Comparison of ENCODE assay signal across 9 mouse cellular contexts in genomic region chr5:120647814-120648491, GRCm38 (mm10). TPM values are rescaled to one million over a fixed set of nuclear protein-coding genes. Genes with fewer than 3 reads are reported as not detected.
A peak's percentile ranks its signal among the peaks of the same experiment; 100 is the strongest.
DNase-seq lines count a peak whose midpoint lies in the region; ATAC-seq and TF ChIP-seq lines count a peak whose summit lies in the region.
"Had no signal": no experiment of that assay in that cellular context is flagged by ENCODE, and none has a peak within 500 bp of the region (broad histone marks: within the 10 kb centered on the region; RNA-seq: fewer than 3 reads in every experiment).

No protein-coding gene starts in this region.

- no peaks in the 10 kb centered on the region for H3K36me3 ChIP-seq in hindbrain, embryonic 10.5 days
- H3K36me3 ChIP-seq in hindbrain, embryonic 13.5 days: no peaks in the 10 kb centered on the region
- no peaks in the 10 kb centered on the region for H3K36me3 ChIP-seq in liver, postnatal 0 days (replicated peaks; ENCODE audit: insufficient read depth, low read length)
- H3K36me3 ChIP-seq: limb, embryonic 12.5 days had no signal

- no peak for TF ChIP-seq EP300 in liver, postnatal 0 days (IDR thresholded peaks at IDR 0.05; ENCODE audit: low read depth)

- peak overlapping the region; percentile 42; the same call in 1 of the 2 replicates for H3K4me3 ChIP-seq in hindbrain, embryonic 10.5 days
- no peak overlapping the region for H3K4me3 ChIP-seq in hindbrain, embryonic 13.5 days
- H3K4me3 ChIP-seq in liver, postnatal 0 days (ENCODE audit: low read depth, low read length): no peak overlapping the region

- peak; percentile 20; the same call in 1 of the 2 replicates for TF ChIP-seq CTCF in liver, postnatal 0 days (IDR thresholded peaks at IDR 0.05; ENCODE audit: low read depth)

- 45% methylated on average over 12 of the region's 12 CpGs for WGBS in hindbrain, embryonic 10.5 days
- WGBS in hindbrain, embryonic 13.5 days: 46% methylated on average over 12 of the region's 12 CpGs
- 18% methylated on average over 12 of the region's 12 CpGs for WGBS in liver, postnatal 0 days (ENCODE audit: insufficient replicate concordance)

- no peak overlapping the region for H3K27ac ChIP-seq in hindbrain, embryonic 10.5 days
- no peak overlapping the region for H3K27ac ChIP-seq in hindbrain, embryonic 13.5 days
- H3K27ac ChIP-seq in liver, postnatal 0 days (ENCODE audit: low read depth): no peak overlapping the region
- H3K27ac ChIP-seq: limb, embryonic 12.5 days had no signal

- H3K4me2 ChIP-seq in hindbrain, embryonic 13.5 days: no peak overlapping the region
- 0 out of 2 replicates have a peak overlapping the region, but pooled peaks have one; percentile 66 for H3K4me2 ChIP-seq in liver, postnatal 0 days (ENCODE audit: low read depth, low read length)

- ATAC-seq in hindbrain, embryonic 13.5 days (ENCODE audit: low FRiP score): no peak
- no peak for ATAC-seq in liver, postnatal 0 days

- DNase-seq in hindbrain, embryonic 10.5 days (ENCODE audit: low spot score): no peak
- peak; percentile 34 to 37 for DNase-seq in B cell, adult 2 months
- peak; percentile 81 for DNase-seq in brain, adult 2 months (ENCODE audit: low read depth, low spot score)
- no peak for DNase-seq in liver, postnatal 0 days
- no peak for DNase-seq in spleen, postnatal 4 days (ENCODE audit: low spot score in 2 of 2)
- DNase-seq in cerebellum, adult 9-11 months: no peak
- no peak for DNase-seq in heart, adult 9 months (ENCODE audit: low spot score in 2 of 2)

- peaks cover 63% of the 10 kb centered on the region for H3K27me3 ChIP-seq in hindbrain, embryonic 10.5 days (ENCODE audit: insufficient read depth, poor library complexity, severe bottlenecking)
- peaks cover 70% of the 10 kb centered on the region for H3K27me3 ChIP-seq in hindbrain, embryonic 13.5 days
- peaks cover 27% of the 10 kb centered on the region for H3K27me3 ChIP-seq in liver, postnatal 0 days (ENCODE audit: insufficient read depth, low read length)

- no peak overlapping the region for H3K9ac ChIP-seq in hindbrain, embryonic 13.5 days
- no peak overlapping the region for H3K9ac ChIP-seq in liver, postnatal 0 days (replicated peaks)
- H3K9ac ChIP-seq: limb, embryonic 12.5 days had no signal

- peaks cover 17% of the 10 kb centered on the region for H3K4me1 ChIP-seq in hindbrain, embryonic 10.5 days (replicated peaks)
- peaks cover 11% of the 10 kb centered on the region for H3K4me1 ChIP-seq in hindbrain, embryonic 13.5 days (replicated peaks)
- peaks cover 20% of the 10 kb centered on the region for H3K4me1 ChIP-seq in liver, postnatal 0 days (ENCODE audit: insufficient read depth)

- no peaks in the 10 kb centered on the region for H3K9me3 ChIP-seq in hindbrain, embryonic 10.5 days
- H3K9me3 ChIP-seq in hindbrain, embryonic 13.5 days: no peaks in the 10 kb centered on the region
- no peaks in the 10 kb centered on the region for H3K9me3 ChIP-seq in liver, postnatal 0 days (ENCODE audit: low read length)
- H3K9me3 ChIP-seq: limb, embryonic 12.5 days had no signal

RNA-seq across cellular contexts. Expression of gene Rasal1, which starts 0.7 kb away (rescaled TPM):
- polyA plus RNA-seq in hindbrain, embryonic 10.5 days (2016; fragmentation: Nextera tagmentation; extraction: Ambion mirVana): 0.13 and 0.15 TPM in 2 replicates
- polyA plus RNA-seq in hindbrain, embryonic 13.5 days (2015; fragmentation: Nextera tagmentation; extraction: Ambion mirVana): 0.14 TPM in 2 replicates
- polyA plus RNA-seq in liver, postnatal 0 days (2015; fragmentation: Nextera tagmentation; extraction: Ambion mirVana): 0.20 and 0.36 TPM in 2 replicates

RNA-seq across cellular contexts. Expression of gene Cfap73, which starts 13.9 kb away (rescaled TPM):
- polyA plus RNA-seq in hindbrain, embryonic 10.5 days (2016; fragmentation: Nextera tagmentation; extraction: Ambion mirVana): 0.85 TPM in 1 of 2 replicates, not detected in the other
- polyA plus RNA-seq in hindbrain, embryonic 13.5 days (2015; fragmentation: Nextera tagmentation; extraction: Ambion mirVana): 0.28 and 0.49 TPM in 2 replicates
- polyA plus RNA-seq in liver, postnatal 0 days (2015; fragmentation: Nextera tagmentation; extraction: Ambion mirVana): not detected in 2 replicates
- polyA plus RNA-seq: limb, embryonic 12.5 days had no signal

RNA-seq across cellular contexts. Expression of gene Ddx54, which starts 35.4 kb away (rescaled TPM):
- 62.2 and 64.7 TPM in 2 replicates for polyA plus RNA-seq in hindbrain, embryonic 10.5 days (2016; fragmentation: Nextera tagmentation; extraction: Ambion mirVana)
- 44.0 and 47.7 TPM in 2 replicates for polyA plus RNA-seq in hindbrain, embryonic 13.5 days (2015; fragmentation: Nextera tagmentation; extraction: Ambion mirVana)
- polyA plus RNA-seq in liver, postnatal 0 days (2015; fragmentation: Nextera tagmentation; extraction: Ambion mirVana): 14.0 and 15.1 TPM in 2 replicates

RNA-seq across cellular contexts. Expression of gene Rita1, which starts 35.6 kb away (rescaled TPM):
- polyA plus RNA-seq in hindbrain, embryonic 10.5 days (2016; fragmentation: Nextera tagmentation; extraction: Ambion mirVana): 19.0 and 19.6 TPM in 2 replicates
- polyA plus RNA-seq in hindbrain, embryonic 13.5 days (2015; fragmentation: Nextera tagmentation; extraction: Ambion mirVana): 26.2 TPM in 2 replicates
- 3.1 and 3.4 TPM in 2 replicates for polyA plus RNA-seq in liver, postnatal 0 days (2015; fragmentation: Nextera tagmentation; extraction: Ambion mirVana)

RNA-seq across cellular contexts. Expression of gene Iqcd, which starts 59.1 kb away (rescaled TPM):
- polyA plus RNA-seq in hindbrain, embryonic 10.5 days (2016; fragmentation: Nextera tagmentation; extraction: Ambion mirVana): 1.3 and 2.8 TPM in 2 replicates
- 2.4 and 2.6 TPM in 2 replicates for polyA plus RNA-seq in hindbrain, embryonic 13.5 days (2015; fragmentation: Nextera tagmentation; extraction: Ambion mirVana)
- polyA plus RNA-seq in liver, postnatal 0 days (2015; fragmentation: Nextera tagmentation; extraction: Ambion mirVana): 0.75 and 0.84 TPM in 2 replicates

Comparison
In these comparisons a context has a peak if more than half of its experiments do, and no peak if none do; other contexts are left out.
1. DNase-seq: peak in B cell, adult 2 months (2 of 2) and brain, adult 2 months (single experiment); none in hindbrain, embryonic 10.5 days (single experiment), liver, postnatal 0 days (single experiment), spleen, postnatal 4 days (0 of 2), cerebellum, adult 9-11 months (single experiment) and heart, adult 9 months (0 of 2).